Mouse (Mus musculus) liver, postnatal 0 days (tissue): Measurements from ENCODE around the gene Gm45713. TPM values are rescaled to one million over a fixed set of nuclear protein-coding genes. Genes with fewer than 3 reads are reported as not detected.
A peak's percentile ranks its signal among the peaks of the same experiment; 100 is the strongest.

Experiments
- ATAC-seq: fragments of 200-750 bp; cut with Nextera tagmentation; 2 replicates; pipeline ENCODE4 v1.8.0; 2017; ENCODE audit warnings: mild to moderate bottlenecking, moderate library complexity
- DNase-seq: peaks from one replicate; pipeline ENCODE4 v3.0.0-alpha.2; 2016
- H3K27ac ChIP-seq: fragments of 300-500 bp; sonication (generic); 2 replicates; pipeline ENCODE4 v1.5.1; 2014; ENCODE audit warnings: antibody characterized with exemption, moderate library complexity, mild to moderate bottlenecking, low read depth
- H3K27me3 ChIP-seq: fragments of 300-500 bp; sonication (generic); 2 replicates; pipeline ENCODE4 v1.6.1; 2014; ENCODE audit warnings: low read length, control low read depth, mixed read lengths; ENCODE audit not compliant: insufficient read depth
- H3K36me3 ChIP-seq: fragments of 300-500 bp; sonication (generic); replicated peaks from 2 replicates; pipeline ENCODE4 v1.6.1; 2014; ENCODE audit warnings: mild to moderate bottlenecking, control low read depth, low read length, moderate library complexity, mixed read lengths; ENCODE audit not compliant: insufficient read depth
- H3K4me1 ChIP-seq: fragments of 300-500 bp; sonication (generic); 2 replicates; pipeline ENCODE4 v1.6.1; 2014; ENCODE audit warnings: antibody characterized with exemption, mild to moderate bottlenecking, control low read depth; ENCODE audit not compliant: insufficient read depth
- H3K4me2 ChIP-seq: fragments of 300-500 bp; sonication (generic); 2 replicates; pipeline ENCODE4 v1.6.1; 2014; ENCODE audit warnings: low read depth, mild to moderate bottlenecking, low read length, moderate library complexity, mixed read lengths
- H3K4me3 ChIP-seq: fragments of 300-500 bp; sonication (generic); 2 replicates; pipeline ENCODE4 v1.5.1; 2014; ENCODE audit warnings: low read depth, low read length
- H3K9ac ChIP-seq: fragments of 300-500 bp; sonication (generic); replicated peaks from 2 replicates; pipeline ENCODE4 v1.6.1; 2014; ENCODE audit warnings: mild to moderate bottlenecking, moderate library complexity
- H3K9me3 ChIP-seq: fragments of 300-500 bp; sonication (generic); 2 replicates; pipeline ENCODE4 v1.6.1; 2016; ENCODE audit warnings: mild to moderate bottlenecking, control low read depth, low read length, mixed read lengths
- CTCF ChIP-seq: sonication (generic); IDR thresholded peaks from 2 replicates; pipeline ENCODE4 v1.5.1; 2016; ENCODE audit warnings: antibody characterized with exemption, low read depth
- EP300 ChIP-seq: IDR thresholded peaks from 2 replicates; pipeline ENCODE4 v1.6.1; 2016; ENCODE audit warnings: antibody characterized with exemption, low read depth, mild to moderate bottlenecking
- WGBS: fragments of 180-500 bp; shearing (Covaris S2); extraction: QIAGEN DNeasy Blood & Tissue Kit; methylation state at CpG from one replicate; pipeline ENCODE4 v1.1.7; 2014; ENCODE audit not compliant: insufficient replicate concordance; 5-methylcytosine and 5-hydroxymethylcytosine counted together
- polyA plus RNA-seq: library from polyadenylated mRNA; unstranded; fragments of >200 nt; fragmentation: Nextera tagmentation; extraction: Ambion mirVana; gene quantifications from 2 replicates; pipeline ENCODE4 v1.2.1, GENCODE M21; 2015

Gm45713 gene
- polyA plus RNA-seq, 1 experiment from 2014 or later = 0.70 TPM

- Histone ChIP-seq H3K4me3 (no peak overlapping the region), H3K36me3 (no peaks in the 10 kb centered on the region), H3K9me3 (no peaks in the 10 kb centered on the region), H3K4me1 (peaks cover 12% of the 10 kb centered on the region), H3K4me2 (no peak overlapping the region), H3K9ac (no peak overlapping the region), H3K27ac (no peak overlapping the region), H3K27me3 (no peaks in the 10 kb centered on the region)
- ATAC-seq (no peak), DNase-seq (no peak)
- TF ChIP-seq CTCF = no peak
- TF ChIP-seq EP300 = no peak
- 48% methylated on average over 5 of the region's 5 CpGs for WGBS
Measured at GRCm38 (mm10) chr7:45107052-45107645, 28.9 kb downstream of the Gm45713 start.

GRCm38 (mm10) chr7:45106441-45106840 lies 29.6 kb downstream of the Gm45713 start:
- WGBS = 70% methylated on average over 6 of the region's 6 CpGs

GRCm38 (mm10) chr7:45105491-45105890 lies 30.5 kb downstream of the Gm45713 start:
- no peak for TF ChIP-seq CTCF
- Histone ChIP-seq H3K4me1 (peaks cover 15% of the 10 kb centered on the region), H3K27me3 (no peaks in the 10 kb centered on the region), H3K4me2 (no peak overlapping the region), H3K9ac (no peak overlapping the region), H3K27ac (no peak overlapping the region), H3K36me3 (no peaks in the 10 kb centered on the region), H3K9me3 (no peaks in the 10 kb centered on the region), H3K4me3 (no peak overlapping the region)
- ATAC-seq = no peak
- no peak for DNase-seq
- WGBS = 72% methylated on average over 8 of the region's 8 CpGs

More at GRCm38 (mm10) chr7:45106441-45106840, 29.6 kb downstream of the Gm45713 start:
- no peak overlapping the region for H3K9ac ChIP-seq
- H3K27me3 ChIP-seq = no peaks in the 10 kb centered on the region
- H3K4me2 ChIP-seq = no peak overlapping the region
- H3K36me3 ChIP-seq = no peaks in the 10 kb centered on the region
- H3K9me3 ChIP-seq = no peaks in the 10 kb centered on the region
- H3K27ac ChIP-seq = no peak overlapping the region
- TF ChIP-seq CTCF (no peak), EP300 (no peak)
- ATAC-seq (no peak), DNase-seq (no peak)
- H3K4me1 ChIP-seq = peaks cover 15% of the 10 kb centered on the region
- no peak overlapping the region for H3K4me3 ChIP-seq

GRCm38 (mm10) chr7:45104941-45105340 lies 31.1 kb downstream of the Gm45713 start:
- Histone ChIP-seq H3K4me3 (no peak overlapping the region), H3K9ac (no peak overlapping the region), H3K4me1 (peaks cover 15% of the 10 kb centered on the region), H3K4me2 (no peak overlapping the region), H3K27ac (no peak overlapping the region), H3K9me3 (no peaks in the 10 kb centered on the region), H3K36me3 (no peaks in the 10 kb centered on the region), H3K27me3 (no peaks in the 10 kb centered on the region)
- DNase-seq (no peak), ATAC-seq (no peak)
- TF ChIP-seq EP300 (no peak), CTCF (no peak)
- WGBS = 72% methylated on average over 5 of the region's 5 CpGs

- H3K9ac ChIP-seq = peak within 1 kb of the TSS; percentile 70
- no peaks in the 10 kb centered on the region for H3K9me3 ChIP-seq
- H3K4me2 ChIP-seq = peak within 1 kb of the TSS; percentile 75
- no peaks in the 10 kb centered on the region for H3K36me3 ChIP-seq
- H3K27me3 ChIP-seq = no peaks in the 10 kb centered on the region
- H3K4me1 ChIP-seq = peaks cover 15% of the 10 kb centered on the region
- peak within 1 kb of the TSS; percentile 91 for H3K27ac ChIP-seq
- H3K4me3 ChIP-seq = peak within 1 kb of the TSS; percentile 53
- peak; percentile 80 for DNase-seq
- TF ChIP-seq CTCF (no peak), EP300 (no peak)
- WGBS = 21% methylated on average over 7 of the region's 7 CpGs
- ATAC-seq = peak; percentile 97
Measured at GRCm38 (mm10) chr7:45103652-45104180, 32.3 kb downstream of the Gm45713 start, which contains the start of gene Fcgrt. Gene Fcgrt (minus strand): TSS chr7:45103851.

- Histone ChIP-seq H3K4me1 (peaks cover 15% of the 10 kb centered on the region), H3K27me3 (no peaks in the 10 kb centered on the region), H3K4me3 (peak overlapping the region; percentile 53), H3K36me3 (no peaks in the 10 kb centered on the region), H3K4me2 (peak overlapping the region; percentile 75), H3K27ac (peak overlapping the region; percentile 91), H3K9me3 (no peaks in the 10 kb centered on the region), H3K9ac (peak overlapping the region; percentile 70)
- WGBS = 59% methylated on average over 9 of the region's 9 CpGs
- TF ChIP-seq CTCF = no peak
- no peak for TF ChIP-seq EP300
- DNase-seq = no peak
- ATAC-seq = peak; percentile 24; the same call in 1 of the 2 replicates
Measured at GRCm38 (mm10) chr7:45102940-45103585, 33.0 kb downstream of the Gm45713 start.
